11 mouse cellular contexts compared by ENCODE assay signal in genomic region chr17:56664333-56664732, GRCm38 (mm10). TPM values are rescaled to one million over a fixed set of nuclear protein-coding genes. Genes with fewer than 3 reads are reported as not detected.
A peak's percentile ranks its signal among the peaks of the same experiment; 100 is the strongest.
DNase-seq lines count a peak whose midpoint lies in the region; ATAC-seq and TF ChIP-seq lines count a peak whose summit lies in the region.
"Had no signal": no experiment of that assay in that cellular context is flagged by ENCODE, and none has a peak within 500 bp of the region (broad histone marks: within the 10 kb centered on the region; RNA-seq: fewer than 3 reads in every experiment).

No protein-coding gene starts in this region.

- 4% methylated on average over 10 of the region's 10 CpGs for WGBS in forebrain, embryonic 13.5 days
- WGBS in forebrain, postnatal 0 days = 5% methylated on average over 10 of the region's 10 CpGs
- WGBS in midbrain, embryonic 11.5 days = 5% methylated on average over 10 of the region's 10 CpGs
- WGBS in midbrain, embryonic 16.5 days = 3% methylated on average over 10 of the region's 10 CpGs
- WGBS in lung, embryonic 14.5 days = 4% methylated on average over 10 of the region's 10 CpGs

- H3K9ac ChIP-seq in forebrain, embryonic 13.5 days = no peak overlapping the region
- no peak overlapping the region for H3K9ac ChIP-seq in forebrain, postnatal 0 days
- H3K9ac ChIP-seq in midbrain, embryonic 11.5 days (ENCODE audit: low read length) = no peak overlapping the region; the same call in 1 of the 2 replicates
- H3K9ac ChIP-seq in midbrain, embryonic 16.5 days (ENCODE audit: low read depth, low read length) = no peak overlapping the region
- peak overlapping the region; percentile 35 for H3K9ac ChIP-seq in lung, embryonic 14.5 days

- H3K27me3 ChIP-seq in forebrain, embryonic 13.5 days = peaks cover 17% of the 10 kb centered on the region
- H3K27me3 ChIP-seq in forebrain, postnatal 0 days (ENCODE audit: insufficient read depth, low read length) = no peaks in the 10 kb centered on the region; the same call in 1 of the 2 replicates
- H3K27me3 ChIP-seq in midbrain, embryonic 11.5 days (ENCODE audit: control insufficient read depth, insufficient read depth, low read length) = peaks cover 3% of the 10 kb centered on the region; the same call in 1 of the 2 replicates
- no peaks in the 10 kb centered on the region; the same call in none of the 2 replicates for H3K27me3 ChIP-seq in midbrain, embryonic 16.5 days (ENCODE audit: control insufficient read depth, insufficient read depth, low read depth, low read length)
- H3K27me3 ChIP-seq in lung, embryonic 14.5 days (ENCODE audit: insufficient read depth, low read length) = no peaks in the 10 kb centered on the region

- H3K36me3 ChIP-seq in forebrain, embryonic 13.5 days (ENCODE audit: poor library complexity, severe bottlenecking) = no peaks in the 10 kb centered on the region
- no peaks in the 10 kb centered on the region for H3K36me3 ChIP-seq in forebrain, postnatal 0 days (ENCODE audit: insufficient read depth)
- H3K36me3 ChIP-seq in midbrain, embryonic 11.5 days (ENCODE audit: control insufficient read depth, insufficient read depth, low read length) = no peaks in the 10 kb centered on the region
- H3K36me3 ChIP-seq in midbrain, embryonic 16.5 days (ENCODE audit: control insufficient read depth, insufficient read depth, low read length) = no peaks in the 10 kb centered on the region
- H3K36me3 ChIP-seq in lung, embryonic 14.5 days (ENCODE audit: insufficient read depth) = no peaks in the 10 kb centered on the region

- intact Hi-C loops in left cerebral cortex, adult 2 months (cut with DNase I) = no loop called here

- H3K27ac ChIP-seq in forebrain, embryonic 13.5 days = no peak overlapping the region
- no peak overlapping the region for H3K27ac ChIP-seq in forebrain, postnatal 0 days (ENCODE audit: low read depth, low read length)
- no peak overlapping the region for H3K27ac ChIP-seq in midbrain, embryonic 11.5 days (ENCODE audit: low read depth, low read length)
- H3K27ac ChIP-seq in midbrain, embryonic 16.5 days (ENCODE audit: low read length) = no peak overlapping the region
- H3K27ac ChIP-seq in lung, embryonic 14.5 days (ENCODE audit: low read depth) = peak overlapping the region; percentile 26; the same call in 1 of the 2 replicates
- no peak overlapping the region for H3K27ac ChIP-seq in left cerebral cortex, adult 2 months

- no peaks in the 10 kb centered on the region for H3K9me3 ChIP-seq in forebrain, embryonic 13.5 days (replicated peaks)
- no peaks in the 10 kb centered on the region for H3K9me3 ChIP-seq in forebrain, postnatal 0 days (ENCODE audit: low read length)
- H3K9me3 ChIP-seq in midbrain, embryonic 11.5 days (ENCODE audit: control insufficient read depth, low read length) = no peaks in the 10 kb centered on the region
- H3K9me3 ChIP-seq in midbrain, embryonic 16.5 days (replicated peaks; ENCODE audit: control insufficient read depth, low read length, poor library complexity, severe bottlenecking) = no peaks in the 10 kb centered on the region
- H3K9me3 ChIP-seq in lung, embryonic 14.5 days (ENCODE audit: low read depth, low read length) = no peaks in the 10 kb centered on the region

- peak overlapping the region; percentile 14; the same call in 1 of the 2 replicates for H3K4me2 ChIP-seq in forebrain, embryonic 13.5 days
- H3K4me2 ChIP-seq in forebrain, postnatal 0 days (ENCODE audit: low read depth) = no peak overlapping the region
- peak overlapping the region; percentile 20; the same call in 1 of the 2 replicates for H3K4me2 ChIP-seq in midbrain, embryonic 11.5 days
- no peak overlapping the region for H3K4me2 ChIP-seq in midbrain, embryonic 16.5 days (ENCODE audit: low read length)
- peak overlapping the region; percentile 54 for H3K4me2 ChIP-seq in lung, embryonic 14.5 days

- no peak for ATAC-seq in forebrain, embryonic 13.5 days
- no peak for ATAC-seq in forebrain, postnatal 0 days
- peak; percentile 59 for ATAC-seq in midbrain, embryonic 11.5 days (ENCODE audit: low FRiP score)
- ATAC-seq in midbrain, embryonic 16.5 days = no peak
- peak; percentile 36; the same call in 1 of the 2 replicates for ATAC-seq in lung, embryonic 14.5 days (ENCODE audit: insufficient read depth)
- ATAC-seq: inflammation-experienced regulatory T-cells, adult 6 months had no signal

- H3K4me1 ChIP-seq in forebrain, embryonic 13.5 days = peaks cover 12% of the 10 kb centered on the region
- no peaks in the 10 kb centered on the region for H3K4me1 ChIP-seq in forebrain, postnatal 0 days (ENCODE audit: insufficient read depth)
- peaks cover 14% of the 10 kb centered on the region for H3K4me1 ChIP-seq in midbrain, embryonic 11.5 days (ENCODE audit: control insufficient read depth, insufficient read depth, low read length)
- H3K4me1 ChIP-seq in midbrain, embryonic 16.5 days (ENCODE audit: control insufficient read depth, insufficient read depth, low read length) = peaks cover 5% of the 10 kb centered on the region; the same call in 1 of the 2 replicates
- H3K4me1 ChIP-seq in lung, embryonic 14.5 days (ENCODE audit: insufficient read depth) = 0 out of 2 replicates have a peak, but pooled peaks cover 4% of the 10 kb centered on the region

- DNase-seq in forebrain, postnatal 0 days = no peak
- peak; percentile 85 for DNase-seq in midbrain, embryonic 11.5 days (ENCODE audit: low spot score, missing footprints)
- peak; percentile 74 for DNase-seq in lung, embryonic 14.5 days
- no peak for DNase-seq in left cerebral cortex, adult 2 months (ENCODE audit: extremely low spot score in 1 of 2, low spot score in 2 of 2)
- DNase-seq in right cerebral cortex, postnatal 10 days (ENCODE audit: low spot score in 2 of 2) = no peak
- DNase-seq in cerebellum, adult 11-12 months = no peak
- DNase-seq: adrenal gland, adult 8-10 months; spleen, adult 18-20 months had no signal

- TF ChIP-seq CTCF in forebrain, postnatal 0 days (IDR thresholded peaks at IDR 0.05; ENCODE audit: low read depth) = no peak
- TF ChIP-seq CTCF in lung, embryonic 14.5 days (IDR thresholded peaks at IDR 0.05; ENCODE audit: low read depth) = no peak
- TF ChIP-seq CTCF in left cerebral cortex, adult 2 months (IDR thresholded peaks at IDR 0.05) = no peak

- no peak overlapping the region for H3K4me3 ChIP-seq in forebrain, embryonic 13.5 days
- H3K4me3 ChIP-seq in forebrain, postnatal 0 days (ENCODE audit: low read depth, low read length) = no peak overlapping the region
- no peak overlapping the region for H3K4me3 ChIP-seq in midbrain, embryonic 11.5 days (ENCODE audit: low read depth, low read length)
- no peak overlapping the region for H3K4me3 ChIP-seq in midbrain, embryonic 16.5 days (ENCODE audit: low read depth, low read length)
- H3K4me3 ChIP-seq in lung, embryonic 14.5 days (ENCODE audit: low read depth, low read length) = peak overlapping the region; percentile 22; the same call in 1 of the 2 replicates
- no peak overlapping the region for H3K4me3 ChIP-seq in left cerebral cortex, adult 2 months

RNA-seq across cellular contexts. Expression of gene Ranbp3, which starts 8.8 kb away (rescaled TPM):
- polyA plus RNA-seq in forebrain, embryonic 13.5 days (2015; fragmentation: Nextera tagmentation; extraction: Ambion mirVana) = 112 and 123 TPM in 2 replicates
- total RNA-seq in forebrain, postnatal 0 days (2014; rRNA removed) = 104 and 115 TPM in 2 replicates
- 98.2 and 100 TPM in 2 replicates for polyA plus RNA-seq in forebrain, postnatal 0 days (2015; fragmentation: Nextera tagmentation; extraction: Ambion mirVana)
- polyA plus RNA-seq in midbrain, embryonic 11.5 days (2014; fragmentation: Nextera tagmentation; extraction: Ambion mirVana) = 108 and 112 TPM in 2 replicates
- 107 and 112 TPM in 2 replicates for polyA plus RNA-seq in midbrain, embryonic 16.5 days (2015; fragmentation: Nextera tagmentation; extraction: Ambion mirVana)
- polyA plus RNA-seq in lung, embryonic 14.5 days (2014; fragmentation: Nextera tagmentation; extraction: Ambion mirVana) = 93.8 and 105 TPM in 2 replicates
- 100 to 1,000 TPM in 1 of 2 experiments, 10 to 100 TPM in 1; 92.7 to 101 TPM for total RNA-seq in left cerebral cortex, adult 2 months (2021)

RNA-seq across cellular contexts. Expression of gene Catsperd, which starts 36.4 kb away (rescaled TPM):
- 0.58 and 0.70 TPM in 2 replicates for polyA plus RNA-seq in forebrain, embryonic 13.5 days (2015; fragmentation: Nextera tagmentation; extraction: Ambion mirVana)
- total RNA-seq in forebrain, postnatal 0 days (2014; rRNA removed) = 0.81 and 1.5 TPM in 2 replicates
- polyA plus RNA-seq in forebrain, postnatal 0 days (2015; fragmentation: Nextera tagmentation; extraction: Ambion mirVana) = 0.94 and 1.2 TPM in 2 replicates
- polyA plus RNA-seq in midbrain, embryonic 11.5 days (2014; fragmentation: Nextera tagmentation; extraction: Ambion mirVana) = 0.93 and 0.95 TPM in 2 replicates
- 1.8 and 2.1 TPM in 2 replicates for polyA plus RNA-seq in midbrain, embryonic 16.5 days (2015; fragmentation: Nextera tagmentation; extraction: Ambion mirVana)
- 0.57 and 0.76 TPM in 2 replicates for polyA plus RNA-seq in lung, embryonic 14.5 days (2014; fragmentation: Nextera tagmentation; extraction: Ambion mirVana)
- total RNA-seq in left cerebral cortex, adult 2 months (2021) = under 1 TPM; 0.38 to 0.65 TPM

RNA-seq across cellular contexts. Expression of gene Lonp1, which starts 37.6 kb away (rescaled TPM):
- polyA plus RNA-seq in forebrain, embryonic 13.5 days (2015; fragmentation: Nextera tagmentation; extraction: Ambion mirVana) = 41.2 and 47.1 TPM in 2 replicates
- 64.9 and 76.3 TPM in 2 replicates for total RNA-seq in forebrain, postnatal 0 days (2014; rRNA removed)
- 34.2 and 38.2 TPM in 2 replicates for polyA plus RNA-seq in forebrain, postnatal 0 days (2015; fragmentation: Nextera tagmentation; extraction: Ambion mirVana)
- 44.6 and 48.9 TPM in 2 replicates for polyA plus RNA-seq in midbrain, embryonic 11.5 days (2014; fragmentation: Nextera tagmentation; extraction: Ambion mirVana)
- 42.8 and 43.0 TPM in 2 replicates for polyA plus RNA-seq in midbrain, embryonic 16.5 days (2015; fragmentation: Nextera tagmentation; extraction: Ambion mirVana)
- 55.1 and 63.1 TPM in 2 replicates for polyA plus RNA-seq in lung, embryonic 14.5 days (2014; fragmentation: Nextera tagmentation; extraction: Ambion mirVana)
- total RNA-seq in left cerebral cortex, adult 2 months (2021) = 10 to 100 TPM; 62.7 to 62.8 TPM

RNA-seq across cellular contexts. Expression of gene Rpl36, which starts 51.1 kb away (rescaled TPM):
- 1,314 and 1,523 TPM in 2 replicates for polyA plus RNA-seq in forebrain, embryonic 13.5 days (2015; fragmentation: Nextera tagmentation; extraction: Ambion mirVana)
- 807 and 1,399 TPM in 2 replicates for total RNA-seq in forebrain, postnatal 0 days (2014; rRNA removed)
- polyA plus RNA-seq in forebrain, postnatal 0 days (2015; fragmentation: Nextera tagmentation; extraction: Ambion mirVana) = 1,145 and 1,575 TPM in 2 replicates
- polyA plus RNA-seq in midbrain, embryonic 11.5 days (2014; fragmentation: Nextera tagmentation; extraction: Ambion mirVana) = 1,209 and 1,332 TPM in 2 replicates
- polyA plus RNA-seq in midbrain, embryonic 16.5 days (2015; fragmentation: Nextera tagmentation; extraction: Ambion mirVana) = 789 and 838 TPM in 2 replicates
- polyA plus RNA-seq in lung, embryonic 14.5 days (2014; fragmentation: Nextera tagmentation; extraction: Ambion mirVana) = 2,014 and 2,172 TPM in 2 replicates
- total RNA-seq in left cerebral cortex, adult 2 months (2021) = 100 to 1,000 TPM; 351 to 353 TPM

RNA-seq across cellular contexts. Expression of gene Ndufa11, which starts 53.2 kb away (rescaled TPM):
- polyA plus RNA-seq in forebrain, embryonic 13.5 days (2015; fragmentation: Nextera tagmentation; extraction: Ambion mirVana) = 433 and 459 TPM in 2 replicates
- 191 TPM in 2 replicates for total RNA-seq in forebrain, postnatal 0 days (2014; rRNA removed)
- polyA plus RNA-seq in forebrain, postnatal 0 days (2015; fragmentation: Nextera tagmentation; extraction: Ambion mirVana) = 576 and 730 TPM in 2 replicates
- 323 and 337 TPM in 2 replicates for polyA plus RNA-seq in midbrain, embryonic 11.5 days (2014; fragmentation: Nextera tagmentation; extraction: Ambion mirVana)
- polyA plus RNA-seq in midbrain, embryonic 16.5 days (2015; fragmentation: Nextera tagmentation; extraction: Ambion mirVana) = 492 and 497 TPM in 2 replicates
- polyA plus RNA-seq in lung, embryonic 14.5 days (2014; fragmentation: Nextera tagmentation; extraction: Ambion mirVana) = 449 and 463 TPM in 2 replicates
- total RNA-seq in left cerebral cortex, adult 2 months (2021) = 100 to 1,000 TPM; 202 to 208 TPM

Comparison
In these comparisons a context has a peak if more than half of its experiments do, and no peak if none do; other contexts are left out.
1. ATAC-seq: peak in midbrain, embryonic 11.5 days (single experiment) and lung, embryonic 14.5 days (single experiment); none in forebrain, embryonic 13.5 days (single experiment), forebrain, postnatal 0 days (single experiment) and midbrain, embryonic 16.5 days (single experiment).
2. H3K4me2 ChIP-seq: peak in forebrain, embryonic 13.5 days (single experiment), midbrain, embryonic 11.5 days (single experiment) and lung, embryonic 14.5 days (single experiment); none in forebrain, postnatal 0 days (single experiment) and midbrain, embryonic 16.5 days (single experiment).
3. DNase-seq: peak in midbrain, embryonic 11.5 days (single experiment) and lung, embryonic 14.5 days (single experiment); none in forebrain, postnatal 0 days (single experiment), left cerebral cortex, adult 2 months (0 of 2), right cerebral cortex, postnatal 10 days (0 of 2) and cerebellum, adult 11-12 months (single experiment).